Mouse (Mus musculus): Measurements from ENCODE around the gene Pnpla6.

Pnpla6 gene

DNA sequence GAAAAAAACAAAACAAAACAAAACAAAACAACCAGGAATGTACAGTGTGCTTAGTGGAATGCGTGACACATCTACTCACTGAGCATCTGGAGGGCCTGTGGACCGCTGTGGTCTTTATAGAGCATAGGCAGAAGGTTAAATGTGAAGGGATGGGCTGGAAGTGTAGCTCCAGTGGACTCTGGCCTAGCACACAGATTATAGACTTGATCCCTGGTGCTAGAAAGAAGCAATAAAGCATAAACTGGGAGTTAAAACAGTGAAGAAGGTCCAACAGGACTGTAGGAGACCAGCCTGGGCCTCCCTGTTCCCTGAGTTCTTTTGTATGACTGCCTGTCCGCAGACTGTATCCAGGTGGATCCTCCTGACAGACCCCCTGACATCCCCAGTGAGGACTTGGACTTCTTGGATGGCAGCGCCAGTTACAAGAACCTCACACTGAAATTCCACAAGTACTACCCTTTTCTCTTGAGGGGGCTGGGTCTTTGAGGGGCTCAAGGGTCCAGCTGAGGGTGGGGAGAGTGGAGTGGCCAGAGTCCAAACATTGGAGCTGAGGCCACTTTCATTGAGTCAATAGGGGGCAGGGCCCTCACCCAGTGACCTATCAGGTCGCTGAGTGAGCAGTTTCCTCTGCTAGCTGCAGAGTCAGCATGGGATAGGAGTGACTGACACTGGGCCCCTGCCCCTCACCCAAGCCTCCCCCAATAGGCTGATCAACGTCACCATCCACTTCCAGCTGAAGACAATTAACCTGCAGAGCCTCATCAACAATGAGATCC lies 7.0 kb upstream of the Pnpla6 start:
- DNase-seq (ENCODE audit: low spot score in 2 of 2) = no peak

GRCm38 (mm10) chr8:3514681-3515247 lies 420 bp upstream of the Pnpla6 start:
- DNase-seq (ENCODE audit: low spot score in 2 of 2) = no peak

DNA sequence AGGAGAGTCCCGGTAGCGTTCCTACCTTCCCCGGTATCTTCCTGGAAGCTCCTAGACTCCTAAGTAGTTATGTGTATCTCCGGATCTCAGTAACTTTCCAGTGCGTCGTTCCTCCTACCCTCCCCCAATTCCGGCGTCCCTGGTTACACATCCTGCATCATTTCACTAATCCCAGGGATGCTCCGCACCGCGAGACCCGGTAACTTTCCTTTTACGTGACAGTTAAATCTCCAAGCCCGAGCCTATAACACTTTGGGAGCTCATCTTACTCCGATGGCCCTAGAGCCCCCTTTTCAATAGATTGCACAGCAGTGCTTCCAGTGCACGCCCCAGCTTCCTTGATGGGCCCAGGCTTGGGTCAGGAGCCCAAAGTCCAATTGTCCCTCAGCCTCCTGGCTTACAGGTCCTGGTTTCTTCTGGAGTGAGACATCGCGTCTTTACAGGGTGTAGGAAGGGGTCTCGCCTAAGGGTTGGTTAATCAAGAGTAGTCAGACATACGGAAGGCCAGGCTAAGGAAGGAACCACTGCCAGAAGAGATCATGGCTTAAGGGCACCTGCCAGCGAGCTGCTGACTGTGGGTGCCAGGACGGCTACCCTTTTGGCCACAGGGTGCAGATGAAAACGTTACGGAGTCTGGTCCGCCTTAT lies 710 bp downstream of the Pnpla6 start:
- DNase-seq (ENCODE audit: low spot score in 2 of 2) = peak in 1 of 2 experiments; percentile 73

DNA sequence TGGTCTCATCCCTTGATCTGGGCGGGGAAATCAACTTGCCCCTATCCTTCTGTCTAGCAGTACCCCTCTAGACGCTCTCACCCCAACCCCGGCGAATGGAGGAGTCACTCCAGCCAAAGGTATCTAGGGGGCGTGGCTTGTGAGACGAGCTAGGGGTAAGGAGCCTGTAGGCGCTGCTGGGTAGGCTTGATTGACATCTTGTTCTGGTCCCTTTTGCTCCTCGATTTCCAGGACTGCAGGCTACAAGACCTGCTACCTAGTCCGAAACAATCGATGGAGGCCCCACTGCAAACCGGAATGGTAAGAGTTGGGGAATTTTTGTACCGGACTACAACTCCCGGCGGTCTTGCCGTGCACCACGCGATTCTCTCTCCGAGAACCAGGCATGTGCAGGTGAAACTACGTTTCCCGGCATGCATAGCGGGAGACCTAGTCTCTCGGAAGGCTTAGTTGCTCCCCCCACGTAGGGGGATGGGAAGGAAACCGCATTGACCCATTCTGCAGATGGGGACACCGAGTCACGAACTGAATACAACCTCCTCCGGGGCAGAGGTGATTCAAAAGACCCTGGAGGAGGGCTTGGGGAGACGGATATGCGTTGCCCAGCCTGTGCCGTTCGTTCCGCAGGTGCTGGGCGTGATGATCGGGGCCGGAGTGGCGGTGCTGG lies 1.4 kb downstream of the Pnpla6 start:
- DNase-seq (ENCODE audit: low spot score in 2 of 2) = peak; percentile 91 to 96

DNA sequence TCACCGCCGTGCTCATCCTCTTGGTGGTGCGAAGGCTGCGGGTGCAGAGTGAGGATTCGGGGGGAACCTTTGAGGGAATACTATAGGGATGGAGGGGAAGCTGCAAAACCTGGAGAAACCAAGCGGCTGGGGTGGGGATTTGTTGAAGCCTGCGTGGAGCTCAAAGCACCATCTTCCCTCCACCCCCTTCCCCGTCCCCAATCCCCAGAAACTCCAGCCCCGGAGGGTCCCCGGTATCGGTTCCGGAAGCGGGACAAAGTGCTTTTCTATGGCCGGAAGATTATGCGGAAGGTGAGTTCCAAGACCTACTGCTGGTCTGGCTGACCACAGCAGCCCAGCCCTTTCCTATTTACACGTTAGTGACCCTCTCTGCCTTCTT lies 1.9 kb downstream of the Pnpla6 start:
- DNase-seq (ENCODE audit: low spot score in 2 of 2) = no peak

DNA sequence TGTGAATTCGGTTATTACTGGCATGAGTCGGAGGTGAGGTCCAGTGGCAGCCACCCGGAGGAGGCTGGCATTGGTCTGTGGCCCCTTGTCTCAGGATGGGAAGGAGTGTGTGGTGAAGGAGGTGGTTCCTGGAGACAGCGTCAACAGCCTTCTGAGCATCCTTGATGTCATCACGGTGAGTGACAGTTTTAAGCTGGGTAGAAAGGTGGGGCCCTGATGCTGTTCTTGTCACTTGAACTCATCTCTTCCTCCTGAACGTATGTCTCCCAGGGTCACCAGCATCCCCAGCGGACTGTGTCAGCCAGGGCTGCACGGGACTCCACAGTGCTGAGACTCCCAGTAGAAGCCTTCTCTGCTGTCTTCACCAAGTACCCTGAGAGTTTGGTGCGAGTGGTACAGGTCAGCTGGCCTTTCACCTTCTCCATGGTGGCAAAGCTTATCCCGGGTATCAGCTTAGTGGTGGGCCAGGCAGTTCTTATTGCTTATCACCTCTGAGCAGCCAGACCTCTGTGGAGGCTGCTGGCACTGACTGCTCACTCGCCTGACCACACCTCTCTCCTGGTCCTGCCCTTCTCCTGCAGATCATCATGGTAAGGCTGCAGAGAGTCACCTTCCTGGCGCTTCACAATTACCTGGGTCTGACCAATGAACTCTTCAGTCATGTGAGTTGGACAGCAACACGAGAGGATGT lies 7.0 kb downstream of the Pnpla6 start:
- no peak for DNase-seq (ENCODE audit: low spot score in 2 of 2)

DNA sequence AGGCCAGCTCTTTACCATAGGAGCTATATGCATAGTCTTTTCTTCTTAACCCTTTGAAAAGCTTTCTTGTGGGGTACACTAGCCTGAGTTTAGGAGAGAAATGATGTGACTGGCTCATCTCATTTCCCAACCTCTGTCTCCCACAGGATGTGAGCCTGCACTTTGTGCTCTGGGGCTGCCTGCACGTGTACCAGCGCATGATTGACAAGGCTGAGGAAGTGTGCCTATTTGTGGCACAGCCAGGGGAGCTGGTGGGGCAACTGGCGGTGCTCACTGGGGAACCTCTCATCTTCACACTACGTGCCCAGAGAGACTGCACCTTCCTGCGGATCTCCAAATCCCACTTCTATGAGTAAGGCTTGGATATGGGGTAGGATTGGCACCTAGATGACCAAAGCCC lies 15.6 kb downstream of the Pnpla6 start:
- no peak for DNase-seq (ENCODE audit: low spot score in 2 of 2)

GRCm38 (mm10) chr8:3531936-3532335 lies 16.8 kb downstream of the Pnpla6 start:
- DNase-seq (ENCODE audit: low spot score in 2 of 2) = no peak

- DNase-seq (ENCODE audit: low spot score in 2 of 2) = no peak
These were observed 21.1 kb downstream of the Pnpla6 start for GRCm38 (mm10) chr8:3536053-3536841.

- DNase-seq (ENCODE audit: low spot score in 2 of 2) = no peak
These were observed 21.8 kb downstream of the Pnpla6 start for GRCm38 (mm10) chr8:3536940-3537339.

- no peak for DNase-seq (ENCODE audit: low spot score in 2 of 2)
These were observed 22.5 kb downstream of the Pnpla6 start for GRCm38 (mm10) chr8:3537666-3538065.

DNA sequence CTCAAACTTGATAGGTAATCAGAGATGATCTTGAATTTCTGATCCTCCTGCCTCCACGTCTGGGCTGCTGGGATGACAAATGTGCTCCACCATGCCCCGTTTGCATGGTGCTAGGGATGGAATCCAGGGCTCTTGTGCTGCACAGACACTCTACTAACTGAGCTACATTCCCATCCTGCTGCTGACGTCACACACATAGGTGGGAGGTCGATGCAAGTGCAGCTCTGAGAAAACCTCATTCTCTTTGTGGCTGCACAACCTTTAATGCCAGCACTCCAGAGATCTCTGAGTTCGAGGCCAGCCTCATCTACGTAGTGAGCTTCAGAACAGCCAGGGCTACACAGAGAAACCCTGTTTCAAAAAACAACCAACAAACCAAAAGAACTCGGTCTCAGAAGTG lies 24.0 kb downstream of the Pnpla6 start:
- DNase-seq (ENCODE audit: low spot score in 2 of 2) = no peak

DNA sequence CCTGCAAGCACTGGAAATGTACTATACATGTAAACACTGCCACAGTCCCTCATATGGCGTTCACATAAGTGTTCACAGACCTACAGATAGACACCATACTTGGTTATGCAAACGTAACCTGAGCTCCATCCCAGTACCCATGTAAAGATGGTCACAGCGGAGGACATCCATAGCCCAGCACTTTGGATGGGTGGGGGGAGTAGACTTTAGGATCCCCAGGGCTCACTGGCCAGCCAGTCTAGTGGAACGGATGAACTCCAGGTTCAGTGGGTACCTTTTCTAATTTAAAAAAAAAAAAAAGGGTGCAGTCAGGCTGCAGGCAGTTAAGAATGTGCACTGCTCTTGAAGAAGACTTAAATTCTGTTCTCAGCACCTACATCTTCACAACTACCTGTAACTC lies 24.9 kb downstream of the Pnpla6 start:
- DNase-seq (ENCODE audit: low spot score in 2 of 2) = no peak

DNA sequence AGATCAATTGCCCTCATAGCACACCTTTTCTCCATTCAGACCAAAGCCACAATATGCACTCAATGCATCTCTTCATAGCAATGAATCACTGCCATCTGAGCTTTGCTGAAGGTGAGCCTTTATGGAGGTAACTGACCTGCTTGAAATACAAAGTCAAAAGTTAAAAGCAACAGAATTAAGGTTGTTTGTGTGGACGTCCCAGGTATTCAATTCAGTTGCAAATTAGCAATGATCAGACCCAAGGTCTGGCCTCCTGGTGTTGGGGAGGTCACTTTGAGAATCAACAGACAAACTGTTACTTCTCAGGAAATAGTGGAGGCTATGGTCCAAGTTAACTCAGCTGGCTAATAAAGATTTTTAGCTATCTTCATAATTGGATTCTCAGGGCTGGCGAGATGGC lies 31.3 kb downstream of the Pnpla6 start:
- no peak for DNase-seq (ENCODE audit: low spot score in 2 of 2)

- no peak for DNase-seq (ENCODE audit: low spot score in 2 of 2)
These were observed 37.1 kb downstream of the Pnpla6 start for GRCm38 (mm10) chr8:3552240-3552639.

DNA sequence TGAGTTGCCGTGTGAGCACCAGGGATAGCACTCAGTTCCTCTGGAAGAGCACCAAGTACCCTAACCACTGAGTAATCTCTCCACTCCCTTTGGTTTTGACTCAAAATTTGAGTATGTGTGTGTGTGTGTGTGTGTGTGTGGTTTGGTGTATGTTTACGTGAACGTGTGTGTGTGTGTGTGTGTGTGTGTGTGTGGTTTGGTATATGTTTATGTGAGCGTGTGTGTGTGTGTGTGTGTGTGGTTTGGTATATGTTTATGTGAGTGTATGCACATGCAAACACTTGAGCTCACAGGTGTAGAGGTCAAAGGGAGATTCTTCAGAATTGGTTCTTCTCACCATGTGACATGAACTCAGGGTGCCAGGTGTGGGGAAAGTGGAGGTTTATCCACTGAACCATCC lies 40.9 kb downstream of the Pnpla6 start:
- no peak for DNase-seq (ENCODE audit: low spot score in 2 of 2)

DNA sequence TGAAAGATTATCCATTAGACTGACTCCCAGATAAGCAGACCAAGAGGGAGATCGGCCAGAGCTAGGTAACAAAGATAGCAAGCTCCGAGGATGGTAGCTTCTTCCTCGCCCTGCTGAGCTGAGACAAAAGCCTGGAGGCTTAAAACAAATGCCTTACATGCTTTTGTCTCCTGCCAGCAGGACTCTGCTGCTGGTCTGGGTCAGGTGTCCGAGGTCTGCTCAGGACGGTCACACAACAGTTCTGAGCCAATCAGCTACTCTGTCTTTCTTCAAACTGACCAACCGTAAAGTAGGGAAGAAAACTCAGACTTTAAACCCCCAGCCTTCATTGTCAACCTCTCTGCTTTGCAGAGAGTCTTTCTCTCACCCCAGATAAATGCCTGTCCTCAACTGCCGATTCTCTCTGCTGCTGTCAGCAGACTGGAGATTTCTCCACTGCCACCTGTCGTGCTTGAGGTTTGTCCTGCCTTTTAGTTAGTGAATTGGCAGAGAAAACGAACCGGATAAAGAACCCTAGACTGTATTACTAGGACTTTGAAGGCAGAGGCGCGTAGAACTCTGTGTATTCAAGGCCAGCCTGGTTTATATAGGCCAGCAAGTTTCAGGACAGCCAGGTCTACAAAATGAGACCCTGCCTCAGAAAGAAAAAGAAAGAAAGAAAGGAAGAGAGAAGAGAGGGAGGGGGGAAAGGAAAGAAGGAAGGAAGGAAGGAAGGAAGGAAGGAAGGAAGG lies 52.6 kb downstream of the Pnpla6 start, which contains the start of gene C330021F23Rik:
C330021F23Rik (plus strand) TSS at position 350 of the 731 bp plus-strand sequence.
- DNase-seq (ENCODE audit: low spot score in 2 of 2) = no peak

DNA sequence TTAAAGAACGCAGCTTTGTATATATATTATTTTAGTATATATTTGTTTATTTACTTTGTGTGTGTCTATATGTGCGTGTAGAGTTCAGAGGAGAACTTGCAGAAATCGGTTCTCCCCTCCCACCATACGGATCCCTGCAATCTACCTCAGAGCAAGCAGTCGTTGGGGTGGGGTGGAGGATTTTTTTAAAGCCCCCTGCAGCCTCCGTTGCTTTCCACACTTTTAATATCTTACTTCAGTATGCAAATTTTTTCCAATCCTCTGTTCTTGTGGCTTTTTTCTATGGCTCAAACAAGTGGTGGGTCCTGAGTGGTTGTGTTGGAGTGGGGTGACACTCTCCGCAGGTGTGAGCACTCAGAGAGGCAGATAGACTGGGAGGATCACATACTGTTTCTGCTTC lies 53.2 kb downstream of the Pnpla6 start:
- DNase-seq (ENCODE audit: low spot score in 2 of 2) = no peak

- DNase-seq (ENCODE audit: low spot score in 2 of 2) = no peak
These were observed 54.6 kb downstream of the Pnpla6 start for GRCm38 (mm10) chr8:3569784-3570183.

- DNase-seq (ENCODE audit: low spot score in 2 of 2) = no peak
These were observed 59.4 kb downstream of the Pnpla6 start for GRCm38 (mm10) chr8:3574546-3574945.
